Mouse (Mus musculus) MEL (cell line): Measurements from ENCODE around the gene Kctd5. TPM values are rescaled to one million over a fixed set of nuclear protein-coding genes. Genes with fewer than 3 reads are reported as not detected.

Experiments
- DNase-seq: peaks from one replicate; pipeline ENCODE4 v3.0.0; 2011; ENCODE audit warnings: low read depth, low spot score
- H3K27ac ChIP-seq: 2 replicates; pipeline ENCODE4 v1.5.1; 2012; ENCODE audit warnings: low read depth, mild to moderate bottlenecking, control low read depth, low read length, moderate library complexity; ENCODE audit not compliant: control insufficient read depth
- H3K27me3 ChIP-seq, 2 experiments: fragments of 150-350 bp in 1 of 2; sonication (generic) in 1 of 2; 2 replicates each; pipeline ENCODE4 v1.6.1; 2012; ENCODE audit warnings: low read length in 2 of 2, mild to moderate bottlenecking in 2 of 2, improper control_type of control experiment in 1 of 2, moderate library complexity in 1 of 2; ENCODE audit not compliant: insufficient read depth in 2 of 2, control insufficient read depth in 1 of 2
- H3K36me3 ChIP-seq, 2 experiments: 2 replicates each; pipeline ENCODE4 v1.6.1; 2012 to 2014; ENCODE audit warnings: low read length in 2 of 2, improper control_type of control experiment in 1 of 2, inconsistent platforms in 1 of 2, mild to moderate bottlenecking in 1 of 2; ENCODE audit not compliant: insufficient read depth in 2 of 2, control insufficient read depth in 1 of 2
- H3K4me1 ChIP-seq, 2 experiments: fragments of 150-350 bp in 1 of 2; sonication (generic) in 1 of 2; 2 replicates each; pipeline ENCODE4 v1.6.1; 2012; ENCODE audit warnings: low read length in 2 of 2, improper control_type of control experiment in 1 of 2, mild to moderate bottlenecking in 1 of 2; ENCODE audit not compliant: insufficient read depth in 2 of 2, control insufficient read depth in 1 of 2
- H3K4me3 ChIP-seq, 2 experiments: fragments of 150-350 bp in 1 of 2; sonication (generic) in 1 of 2; 2 replicates each; pipeline ENCODE4 v1.5.1; 2012; ENCODE audit warnings: low read depth in 2 of 2, low read length in 2 of 2, mild to moderate bottlenecking in 2 of 2, moderate library complexity in 2 of 2, control low read depth in 1 of 2, improper control_type of control experiment in 1 of 2; ENCODE audit not compliant: control insufficient read depth in 1 of 2, insufficient read depth in 1 of 2
- H3K79me2 ChIP-seq: 2 replicates; pipeline ENCODE4 v1.6.1; 2012; ENCODE audit warnings: mild to moderate bottlenecking, low read length, moderate library complexity; ENCODE audit not compliant: control insufficient read depth, poor library complexity, insufficient read depth
- H3K9ac ChIP-seq: 2 replicates; pipeline ENCODE4 v1.6.1; 2012; ENCODE audit warnings: low read depth, mild to moderate bottlenecking, control low read depth, low read length, moderate library complexity; ENCODE audit not compliant: control insufficient read depth, poor library complexity, severe bottlenecking
- H3K9me3 ChIP-seq: fragments of 150-350 bp; sonication (generic); replicated peaks from 2 replicates; pipeline ENCODE4 v1.6.1; 2012; ENCODE audit warnings: mild to moderate bottlenecking, low read length, improper control_type of control experiment, moderate library complexity; ENCODE audit not compliant: insufficient read depth
- CHD1 ChIP-seq: IDR thresholded peaks from 2 replicates; pipeline ENCODE4 v1.6.1; 2012; ENCODE audit warnings: low read depth, mild to moderate bottlenecking, inconsistent platforms, low read length, improper control_type of control experiment
- EP300 ChIP-seq, 2 experiments: IDR thresholded peaks; 2 replicates each; pipeline ENCODE4 v1.6.1; 2011; ENCODE audit warnings: improper control_type of control experiment in 2 of 2, low read length in 2 of 2, low read depth in 1 of 2, mild to moderate bottlenecking in 1 of 2
- ETS1 ChIP-seq: IDR thresholded peaks from 2 replicates; pipeline ENCODE4 v1.6.1; 2012; ENCODE audit warnings: low read depth, mild to moderate bottlenecking, inconsistent platforms, low read length, improper control_type of control experiment, moderate library complexity
- GABPA ChIP-seq: IDR thresholded peaks from 2 replicates; pipeline ENCODE4 v1.6.1; 2012; ENCODE audit warnings: low read depth, mild to moderate bottlenecking, inconsistent platforms, low read length, improper control_type of control experiment, moderate library complexity
- HCFC1 ChIP-seq: IDR thresholded peaks from 2 replicates; pipeline ENCODE4 v1.6.1; 2012; ENCODE audit warnings: low read depth, mild to moderate bottlenecking, inconsistent platforms, low read length, improper control_type of control experiment, moderate library complexity
- MAFK ChIP-seq: IDR thresholded peaks from 2 replicates; pipeline ENCODE4 v1.6.1; 2011; ENCODE audit warnings: low read depth, mild to moderate bottlenecking, low read length, improper control_type of control experiment, borderline replicate concordance
- MAX ChIP-seq: IDR thresholded peaks from 2 replicates; pipeline ENCODE4 v1.6.1; 2011; ENCODE audit warnings: low read length, improper control_type of control experiment
- MAZ ChIP-seq: IDR thresholded peaks from 2 replicates; pipeline ENCODE4 v1.6.1; 2012; ENCODE audit warnings: low read depth, mild to moderate bottlenecking, inconsistent platforms, low read length, improper control_type of control experiment
- MXI1 ChIP-seq: IDR thresholded peaks from 2 replicates; pipeline ENCODE4 v1.6.1; 2011; ENCODE audit warnings: mild to moderate bottlenecking, low read depth, low read length, improper control_type of control experiment
- MYB ChIP-seq: IDR thresholded peaks from 2 replicates; pipeline ENCODE4 v1.6.1; 2011; ENCODE audit warnings: mild to moderate bottlenecking, low read depth, low read length, improper control_type of control experiment
- MYC ChIP-seq: IDR thresholded peaks from 2 replicates; pipeline ENCODE4 v1.6.1; 2011; ENCODE audit warnings: low read depth, mild to moderate bottlenecking, low read length, improper control_type of control experiment, moderate library complexity
- NELFE ChIP-seq: IDR thresholded peaks from 2 replicates; pipeline ENCODE4 v1.6.1; 2011; ENCODE audit warnings: low read depth, low read length, improper control_type of control experiment
- POLR2A ChIP-seq, 2 experiments: IDR thresholded peaks; 2 replicates each; pipeline ENCODE4 v1.6.1; 2011 to 2012; ENCODE audit warnings: low read length in 2 of 2, mild to moderate bottlenecking in 2 of 2, control low read depth in 1 of 2, improper control_type of control experiment in 1 of 2, low read depth in 1 of 2, moderate library complexity in 1 of 2; ENCODE audit not compliant: control insufficient read depth in 1 of 2, insufficient read depth in 1 of 2, poor library complexity in 1 of 2
- POLR2AphosphoS2 ChIP-seq: IDR thresholded peaks from 2 replicates; pipeline ENCODE4 v1.6.1; 2011; ENCODE audit warnings: low read length, improper control_type of control experiment
- RAD21 ChIP-seq: IDR thresholded peaks from 2 replicates; pipeline ENCODE4 v1.6.1; 2011; ENCODE audit warnings: mild to moderate bottlenecking, low read depth, low read length, improper control_type of control experiment
- TBP ChIP-seq: IDR thresholded peaks from 2 replicates; pipeline ENCODE4 v1.8.0; 2011; ENCODE audit warnings: low read depth, low read length, improper control_type of control experiment
- UBTF ChIP-seq: IDR thresholded peaks from 2 replicates; pipeline ENCODE4 v1.6.1; 2012; ENCODE audit warnings: low read depth, mild to moderate bottlenecking, inconsistent platforms, low read length, improper control_type of control experiment, moderate library complexity, borderline replicate concordance; ENCODE audit not compliant: insufficient read depth
- USF1 ChIP-seq: IDR thresholded peaks from 2 replicates; pipeline ENCODE4 v1.6.1; 2014; ENCODE audit warnings: low read depth, mild to moderate bottlenecking, inconsistent platforms, low read length, improper control_type of control experiment, moderate library complexity
- ZMIZ1 ChIP-seq: IDR thresholded peaks from 2 replicates; pipeline ENCODE4 v1.6.1; 2012; ENCODE audit warnings: low read depth, mild to moderate bottlenecking, inconsistent platforms, low read length, improper control_type of control experiment, moderate library complexity
- ZNF384 ChIP-seq: IDR thresholded peaks from 2 replicates; pipeline ENCODE4 v1.6.1; 2012; ENCODE audit warnings: low read depth, mild to moderate bottlenecking, inconsistent platforms, low read length, improper control_type of control experiment
- polyA plus RNA-seq, 2 experiments: library from polyadenylated mRNA; stranded (reverse) in 1 of 2; unstranded in 1 of 2; fragments of >175 nt in 1 of 2; fragments of >200 nt in 1 of 2; gene quantifications; 2 replicates each; pipeline versions ENCODE4 v1.2.1 to v1.2.4; 2012; ENCODE audit warnings: low replicate concordance in 2 of 2, low read depth in 1 of 2; ENCODE audit not compliant: insufficient read length in 2 of 2, insufficient read depth in 1 of 2, missing spikeins in 1 of 2
- total RNA-seq: library from RNA; depleted of rRNA; stranded (reverse); fragments of 300-350 nt; gene quantifications from 2 replicates; pipeline ENCODE4 v1.2.3, GENCODE M21; 2012

Kctd5 gene
- total and polyA plus RNA-seq, 3 experiments = 20.2 to 33.2 TPM; not detected in 1

GRCm38 (mm10) chr17:24108896-24109295 lies 35.6 kb upstream of the Kctd5 start:
- H3K79me2 ChIP-seq = no peaks in the 10 kb centered on the region
- no peaks in the 10 kb centered on the region for H3K27me3 ChIP-seq
- H3K27ac ChIP-seq = no peak overlapping the region
- no peaks in the 10 kb centered on the region for H3K9me3 ChIP-seq
- H3K36me3 ChIP-seq = peaks cover 2 to 20% of the 10 kb centered on the region in 2 experiments
- no peak overlapping the region for H3K4me3 ChIP-seq
- no peak for DNase-seq
- TF ChIP-seq MYB (no peak), GABPA (no peak), MAX (no peak), UBTF (no peak), MXI1 (no peak), TBP (no peak), ZMIZ1 (no peak), USF1 (no peak), NELFE (no peak), CHD1 (no peak), ZNF384 (no peak), POLR2A (IDR thresholded peaks at IDR 0.05; ENCODE audit: control insufficient read depth in 1 of 2, insufficient read depth in 1 of 2, low read depth in 1 of 2, low read length in 2 of 2, poor library complexity in 1 of 2) (no peak), RAD21 (no peak), MAFK (no peak)
- peaks cover 0 to 2% of the 10 kb centered on the region in 2 experiments; a peak in 2 of 4 replicates for H3K4me1 ChIP-seq
- no peak overlapping the region for H3K9ac ChIP-seq

GRCm38 (mm10) chr17:24105111-24105510 lies 31.8 kb upstream of the Kctd5 start:
- H3K9me3 ChIP-seq = no peaks in the 10 kb centered on the region
- no peaks in the 10 kb centered on the region for H3K4me1 ChIP-seq
- no peak for TF ChIP-seq MAZ
- no peak for TF ChIP-seq ETS1
- no peak for TF ChIP-seq HCFC1
- TF ChIP-seq MAFK = no peak
- no peak for TF ChIP-seq POLR2AphosphoS2
- no peak for TF ChIP-seq USF1
- TF ChIP-seq MYC = no peak
- no peak for TF ChIP-seq EP300 (IDR thresholded peaks at IDR 0.05; ENCODE audit: low read depth in 1 of 2, low read length in 2 of 2)
- TF ChIP-seq POLR2A (IDR thresholded peaks at IDR 0.05; ENCODE audit: control insufficient read depth in 1 of 2, insufficient read depth in 1 of 2, low read depth in 1 of 2, low read length in 2 of 2, poor library complexity in 1 of 2) = no peak
- no peak for TF ChIP-seq NELFE
- no peak overlapping the region for H3K27ac ChIP-seq
- H3K79me2 ChIP-seq = no peaks in the 10 kb centered on the region
- peaks cover 0 to 19% of the 10 kb centered on the region in 2 experiments; a peak in 2 of 4 replicates for H3K36me3 ChIP-seq
- H3K9ac ChIP-seq = no peak overlapping the region
- H3K27me3 ChIP-seq = no peaks in the 10 kb centered on the region
- no peak for DNase-seq
- no peak overlapping the region for H3K4me3 ChIP-seq
